Mouse (Mus musculus): ENCODE measurements around the gene Gm9964.

Gene Gm9964

DNA sequence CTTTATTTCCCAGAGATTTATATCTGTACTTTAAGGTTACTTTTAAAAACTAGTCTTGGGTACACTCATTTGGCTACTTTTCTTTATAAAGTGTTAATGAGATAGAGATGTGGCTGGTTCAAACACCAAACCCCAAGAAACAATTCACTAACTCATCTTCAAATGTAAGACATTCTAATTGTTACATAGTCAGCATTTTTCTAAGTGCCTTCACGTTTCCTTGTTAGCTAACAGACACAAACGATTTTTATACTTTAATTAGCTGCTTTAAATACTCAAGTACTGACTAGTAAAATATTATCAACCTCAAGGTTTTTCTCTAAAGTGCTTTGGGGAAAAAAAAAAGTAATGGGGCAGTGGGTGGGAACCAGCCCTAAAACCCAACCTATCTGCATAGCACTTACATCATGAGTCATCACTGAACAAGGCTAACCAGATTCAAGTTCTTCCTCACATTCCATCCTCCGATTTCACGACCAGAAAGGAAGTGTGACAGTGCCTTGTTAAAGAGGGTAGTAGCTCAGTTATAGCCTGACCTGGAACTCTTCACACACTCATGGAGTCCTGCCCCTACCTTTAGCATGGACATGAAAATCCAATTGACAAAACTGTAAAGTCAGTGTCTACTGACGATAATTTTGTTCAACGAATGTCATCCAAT is 43.7 kb downstream of the Gm9964 start:
- peak; percentile 7 for DNase-seq
